Mouse (Mus musculus) heart, embryonic 11.5 days (tissue): ENCODE data around the gene Cdc27. TPM values are rescaled to one million over a fixed set of nuclear protein-coding genes. Genes with fewer than 3 reads are reported as not detected.

ENCODE experiments used
- ATAC-seq: fragments of 200-750 bp; cut with Nextera tagmentation; replicated peaks from 2 replicates; pipeline ENCODE4 v1.8.0; 2017; ENCODE audit warnings: moderate library complexity; ENCODE audit not compliant: insufficient number of reproducible peaks, low FRiP score, low TSS enrichment
- H3K27ac ChIP-seq: fragments of 300-500 bp; sonication (generic); 2 replicates; pipeline ENCODE4 v1.5.1; 2014; ENCODE audit warnings: mild to moderate bottlenecking, low read depth, low read length
- H3K27me3 ChIP-seq: fragments of 300-500 bp; sonication (generic); 2 replicates; pipeline ENCODE4 v1.6.1; 2014; ENCODE audit warnings: mild to moderate bottlenecking, low read length, mixed read lengths; ENCODE audit not compliant: control insufficient read depth, insufficient read depth
- H3K36me3 ChIP-seq: fragments of 300-500 bp; sonication (generic); 2 replicates; pipeline ENCODE4 v1.6.1; 2014; ENCODE audit warnings: mild to moderate bottlenecking, low read length, moderate library complexity, mixed read lengths; ENCODE audit not compliant: control insufficient read depth, insufficient read depth
- H3K4me1 ChIP-seq: fragments of 300-500 bp; sonication (generic); 2 replicates; pipeline ENCODE4 v1.6.1; 2014; ENCODE audit warnings: low read length; ENCODE audit not compliant: control insufficient read depth, insufficient read depth
- H3K4me2 ChIP-seq: fragments of 300-500 bp; sonication (generic); 2 replicates; pipeline ENCODE4 v1.6.1; 2014; ENCODE audit warnings: mild to moderate bottlenecking, moderate library complexity
- H3K4me3 ChIP-seq: fragments of 300-500 bp; sonication (generic); 2 replicates; pipeline ENCODE4 v1.5.1; 2014; ENCODE audit warnings: low read depth, low read length
- H3K9ac ChIP-seq: fragments of 300-500 bp; sonication (generic); 2 replicates; pipeline ENCODE4 v1.6.1; 2014; ENCODE audit warnings: mild to moderate bottlenecking, low read depth, low read length, moderate library complexity
- H3K9me3 ChIP-seq: fragments of 300-500 bp; sonication (generic); replicated peaks from 2 replicates; pipeline ENCODE4 v1.6.1; 2016; ENCODE audit warnings: low read length; ENCODE audit not compliant: control insufficient read depth
- WGBS: fragments of 180-500 bp; shearing (Covaris S2); extraction: QIAGEN DNeasy Blood & Tissue Kit; methylation state at CpG from one replicate; pipeline ENCODE4 v1.1.7; 2014; ENCODE audit not compliant: insufficient replicate concordance; 5-methylcytosine and 5-hydroxymethylcytosine counted together
- polyA plus RNA-seq: library from polyadenylated mRNA; unstranded; fragments of >200 nt; fragmentation: Nextera tagmentation; extraction: Ambion mirVana; gene quantifications from 2 replicates; pipeline ENCODE4 v1.2.1, GENCODE M21; 2014

Gene Cdc27
- 34.4 and 44.6 TPM in 2 replicates for polyA plus RNA-seq

DNA sequence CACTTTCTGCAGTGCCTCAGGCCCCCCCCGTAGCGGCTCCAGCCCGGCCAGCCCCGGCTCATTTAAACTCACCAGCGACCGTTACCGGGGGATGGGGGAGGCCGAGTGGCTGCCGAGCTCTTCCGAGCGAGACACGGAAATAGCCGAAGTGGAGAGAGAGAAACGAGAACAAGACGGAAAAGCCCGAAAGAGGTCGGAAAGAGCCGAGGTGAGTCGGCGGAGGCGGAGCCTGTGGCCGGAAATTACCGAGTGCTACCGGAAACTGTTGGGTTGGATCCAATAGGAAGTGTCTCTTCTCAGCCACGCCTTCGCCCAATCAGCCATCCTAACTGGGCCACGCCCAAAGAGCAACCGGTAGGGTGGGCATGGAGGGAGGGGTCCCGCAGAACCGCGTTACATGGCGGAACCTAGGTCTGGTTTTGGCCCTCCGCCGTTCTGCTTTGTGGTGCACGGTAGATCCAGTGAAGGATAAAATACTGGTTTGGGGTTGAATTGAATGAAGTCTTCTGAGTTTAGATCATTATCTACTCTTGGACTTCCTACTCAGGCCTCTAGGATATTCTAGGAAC is at the start of gene Cdc27, which contains the start of gene Myl4:
Gene Cdc27 (minus strand): TSS at position 215 of the 569 bp plus-strand sequence.
Gene Myl4 (plus strand): TSS at position 258 of the 569 bp plus-strand sequence.
- no peaks in the 10 kb centered on the region for H3K36me3 ChIP-seq
- H3K27ac ChIP-seq = peak within 1 kb of the TSS; percentile 91
- peak within 1 kb of the TSS; percentile 96 for H3K9ac ChIP-seq
- peak; percentile 95 for ATAC-seq
- 0 out of 2 replicates have a peak, but pooled peaks cover 2% of the 10 kb centered on the region for H3K4me1 ChIP-seq
- peak within 1 kb of the TSS; percentile 95 for H3K4me3 ChIP-seq
- no peaks in the 10 kb centered on the region for H3K27me3 ChIP-seq
- peak within 1 kb of the TSS; percentile 71 for H3K4me2 ChIP-seq
- under 1% methylated on average over 35 of the region's 35 CpGs for whole genome bisulfite sequencing
- H3K9me3 ChIP-seq = no peaks in the 10 kb centered on the region

DNA sequence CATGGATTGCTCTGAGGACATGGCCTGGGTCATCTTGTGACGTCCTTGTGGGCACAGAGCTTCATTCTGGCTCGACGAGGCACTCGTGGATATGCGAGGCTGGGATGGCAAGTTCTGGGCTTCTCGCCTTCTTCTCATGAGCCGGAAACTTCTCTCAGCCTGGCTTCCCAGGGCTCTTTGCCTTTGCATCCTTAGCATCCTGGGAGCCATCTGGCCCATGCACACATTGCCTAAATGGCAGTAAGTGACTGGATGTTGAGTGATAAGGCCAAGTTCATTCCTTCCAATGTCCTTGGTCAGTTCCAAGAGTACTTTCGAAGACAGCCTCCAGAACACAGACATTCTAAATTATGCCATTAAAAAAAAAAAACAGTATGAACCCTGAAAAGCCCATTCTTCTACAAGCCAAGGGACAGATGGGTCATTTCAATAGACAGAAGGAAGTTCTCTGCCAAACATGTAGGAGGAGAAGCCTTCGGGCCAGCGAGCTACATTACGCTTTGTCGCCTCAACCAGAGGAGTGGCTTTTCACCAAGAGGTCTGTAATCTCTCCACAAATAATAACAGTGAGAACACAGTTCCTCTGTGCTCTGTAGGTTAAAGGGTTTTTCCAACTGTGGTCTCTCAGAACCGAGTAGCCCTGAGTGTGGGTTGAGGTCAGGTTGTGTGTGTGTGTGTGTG is 49.0 kb upstream of the Cdc27 start:
- no peaks in the 10 kb centered on the region for H3K9me3 ChIP-seq
- no peaks in the 10 kb centered on the region for H3K36me3 ChIP-seq
- no peak overlapping the region for H3K27ac ChIP-seq
- no peak overlapping the region for H3K4me2 ChIP-seq
- no peak for ATAC-seq
- H3K4me3 ChIP-seq = no peak overlapping the region
- H3K27me3 ChIP-seq = no peaks in the 10 kb centered on the region
- peaks cover 5% of the 10 kb centered on the region; the same call in 1 of the 2 replicates for H3K4me1 ChIP-seq
- H3K9ac ChIP-seq = no peak overlapping the region
- WGBS = 68% methylated on average over 13 of the region's 13 CpGs

DNA sequence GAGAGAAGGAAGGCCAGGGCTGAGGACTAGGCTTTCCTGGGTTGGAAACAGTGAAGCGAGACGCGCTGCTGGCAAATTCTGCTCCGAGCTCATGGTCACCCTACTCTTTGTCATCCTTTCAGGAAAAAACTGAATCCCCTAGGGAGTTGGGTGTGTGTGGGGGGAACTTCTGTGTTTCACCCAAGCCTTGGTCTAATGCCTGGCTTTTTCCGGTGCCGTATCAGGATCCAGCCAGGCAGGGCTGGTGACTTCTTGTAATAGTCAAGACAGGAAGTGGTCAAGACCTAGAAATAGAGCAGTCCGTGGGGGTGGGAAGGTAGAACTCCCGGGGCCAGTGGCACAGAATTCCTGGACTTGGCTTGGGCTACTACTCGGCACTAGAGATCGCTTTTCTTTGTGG is 45.9 kb upstream of the Cdc27 start:
- no peak overlapping the region for H3K9ac ChIP-seq
- no peak overlapping the region for H3K4me3 ChIP-seq
- no peaks in the 10 kb centered on the region for H3K9me3 ChIP-seq
- WGBS = 55% methylated on average over 10 of the region's 10 CpGs
- no peaks in the 10 kb centered on the region for H3K27me3 ChIP-seq
- no peak overlapping the region for H3K27ac ChIP-seq
- H3K4me1 ChIP-seq = peaks cover 5% of the 10 kb centered on the region; the same call in 1 of the 2 replicates
- no peak for ATAC-seq
- H3K4me2 ChIP-seq = no peak overlapping the region
- H3K36me3 ChIP-seq = no peaks in the 10 kb centered on the region

DNA sequence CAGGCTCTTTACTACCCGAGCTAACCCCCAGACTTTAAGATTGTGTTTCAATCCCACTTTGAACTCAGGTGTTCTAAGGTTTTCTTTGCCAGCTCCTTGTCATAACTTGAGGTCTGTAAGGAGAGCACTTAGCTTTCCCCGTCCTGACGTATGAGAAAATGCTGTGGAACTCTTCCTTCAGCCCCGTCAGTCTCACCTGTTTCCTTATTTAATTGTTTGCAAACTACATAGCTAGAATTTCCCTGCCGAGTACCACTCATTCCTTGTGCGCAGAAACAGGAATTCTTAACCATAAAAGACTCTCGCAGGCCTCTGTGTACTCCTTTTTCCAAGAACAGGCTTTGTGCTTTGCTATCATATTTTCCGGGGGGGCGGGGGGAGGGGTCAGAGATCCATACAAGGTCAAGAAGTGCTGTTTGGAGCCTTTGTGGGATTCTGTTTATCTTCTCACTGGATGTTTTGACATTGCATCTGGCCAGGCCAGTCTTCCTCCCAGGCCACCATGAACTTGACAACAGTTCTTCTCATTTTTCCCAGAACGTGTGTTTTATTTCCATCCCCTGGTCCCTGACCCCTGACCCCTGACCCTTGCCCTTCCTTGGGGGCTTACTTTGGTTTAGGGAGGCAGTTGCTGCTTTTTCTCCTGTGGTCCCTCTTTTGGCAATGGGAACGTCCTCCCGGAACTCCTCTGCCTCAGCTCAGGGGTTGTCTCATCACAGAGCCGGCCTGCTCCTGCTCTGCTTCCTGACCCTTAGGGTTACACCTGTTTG is 41.8 kb upstream of the Cdc27 start:
- no peak for ATAC-seq
- Histone ChIP-seq H3K4me2 (no peak overlapping the region), H3K9ac (no peak overlapping the region), H3K9me3 (no peaks in the 10 kb centered on the region), H3K36me3 (no peaks in the 10 kb centered on the region), H3K27me3 (no peaks in the 10 kb centered on the region), H3K27ac (no peak overlapping the region), H3K4me1 (peaks cover 7% of the 10 kb centered on the region; the same call in 1 of the 2 replicates), H3K4me3 (no peak overlapping the region)
- 66% methylated on average over 13 of the region's 13 CpGs for WGBS

DNA sequence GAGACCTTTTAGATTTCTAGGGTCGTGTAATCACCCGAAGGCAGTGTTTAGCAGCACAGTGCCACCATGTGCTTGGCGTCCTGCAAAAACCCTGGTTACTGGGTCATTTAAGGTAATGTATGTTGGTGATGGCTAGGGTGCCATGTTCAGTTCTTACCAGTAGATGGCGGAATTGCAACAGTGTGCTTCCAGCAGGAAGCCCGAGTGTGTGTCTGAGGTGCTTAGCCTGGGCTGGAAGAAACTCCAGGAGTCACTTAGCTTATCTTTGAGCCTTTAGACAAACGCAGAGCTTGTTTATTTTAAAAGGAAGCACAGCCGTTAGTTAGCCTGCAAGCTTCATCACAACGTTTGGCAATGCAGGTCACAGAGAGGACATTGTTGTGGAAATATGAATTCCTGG is 39.7 kb upstream of the Cdc27 start:
- Histone ChIP-seq H3K4me3 (no peak overlapping the region), H3K36me3 (peaks cover 9% of the 10 kb centered on the region), H3K4me1 (peaks cover 2% of the 10 kb centered on the region; the same call in 1 of the 2 replicates), H3K27ac (no peak overlapping the region), H3K27me3 (no peaks in the 10 kb centered on the region), H3K4me2 (no peak overlapping the region), H3K9me3 (no peaks in the 10 kb centered on the region), H3K9ac (no peak overlapping the region)
- peak; percentile 46; the same call in 1 of the 2 replicates for ATAC-seq
- WGBS = under 1% methylated on average over 8 of the region's 8 CpGs

DNA sequence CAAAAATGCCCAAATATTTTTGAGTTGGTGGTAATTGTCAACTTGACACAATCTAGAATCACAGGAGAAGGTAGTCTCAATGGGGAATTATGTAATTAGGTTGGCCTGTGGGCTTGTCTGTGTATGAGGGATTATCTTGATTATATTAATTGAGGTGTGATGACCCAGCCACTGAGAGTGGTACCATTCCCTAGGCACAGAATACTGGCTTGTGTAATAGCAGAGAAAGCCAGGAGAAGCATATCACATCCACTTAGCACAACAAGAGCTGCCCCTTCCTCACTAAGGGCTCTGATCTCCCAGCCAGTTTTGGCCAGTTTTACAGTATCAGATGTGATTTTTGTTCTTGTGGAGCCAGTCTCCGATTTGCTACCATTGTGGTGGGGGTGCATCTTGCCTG is 39.1 kb upstream of the Cdc27 start:
- 57% methylated on average over 1 of the region's 1 CpGs for WGBS
- Histone ChIP-seq H3K9ac (no peak overlapping the region), H3K4me2 (no peak overlapping the region), H3K9me3 (no peaks in the 10 kb centered on the region), H3K36me3 (peaks cover 11% of the 10 kb centered on the region), H3K4me3 (no peak overlapping the region), H3K4me1 (peaks cover 2% of the 10 kb centered on the region; the same call in 1 of the 2 replicates), H3K27ac (no peak overlapping the region), H3K27me3 (no peaks in the 10 kb centered on the region)
- no peak for ATAC-seq

DNA sequence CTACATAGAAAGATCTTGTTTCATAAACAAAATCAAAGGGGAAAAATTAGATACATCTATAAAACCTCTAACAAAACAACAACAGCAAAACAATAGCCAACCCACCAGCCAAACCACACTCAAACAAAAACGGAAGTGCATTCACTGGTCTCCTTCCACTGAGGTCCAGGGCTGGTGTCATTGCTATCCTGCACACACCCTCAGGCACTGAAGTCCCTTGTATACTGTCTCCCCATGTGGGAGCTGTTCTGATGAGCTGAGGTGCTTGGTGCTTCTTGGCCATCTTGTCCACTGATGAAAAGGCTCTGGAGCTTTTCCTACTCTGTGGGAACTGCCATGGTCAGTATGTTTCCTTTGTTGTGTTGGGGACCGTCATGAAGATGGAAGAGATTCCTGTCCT is 38.1 kb upstream of the Cdc27 start:
- no peak for ATAC-seq
- Histone ChIP-seq H3K27me3 (no peaks in the 10 kb centered on the region), H3K4me2 (no peak overlapping the region), H3K27ac (no peak overlapping the region), H3K4me1 (peaks cover 2% of the 10 kb centered on the region; the same call in 1 of the 2 replicates), H3K4me3 (no peak overlapping the region), H3K9me3 (no peaks in the 10 kb centered on the region), H3K9ac (no peak overlapping the region), H3K36me3 (peaks cover 14% of the 10 kb centered on the region)
- WGBS = 49% methylated on average over 2 of the region's 2 CpGs

DNA sequence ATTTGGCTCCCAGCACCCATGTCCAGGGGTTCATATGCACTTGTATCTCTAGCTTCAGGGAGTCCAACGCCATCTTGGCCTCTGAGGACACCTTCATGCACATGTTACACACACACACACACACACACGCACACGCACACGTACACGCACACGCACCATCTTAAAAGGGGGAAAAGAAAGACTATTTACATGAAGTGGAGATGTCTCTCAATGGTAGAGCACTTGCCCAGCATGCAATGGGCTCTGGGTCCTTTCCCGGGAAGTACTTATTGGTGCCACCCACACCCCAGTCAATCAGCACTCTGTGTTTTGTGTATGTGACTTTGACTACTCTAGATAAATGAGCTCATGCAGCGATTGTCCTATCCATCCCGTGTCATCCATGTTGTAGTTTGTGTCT is 37.5 kb upstream of the Cdc27 start:
- no peak for ATAC-seq

More for the DNA sequence above, 37.5 kb upstream of the Cdc27 start:
- Histone ChIP-seq H3K9me3 (no peaks in the 10 kb centered on the region), H3K4me2 (no peak overlapping the region), H3K4me3 (no peak overlapping the region), H3K9ac (no peak overlapping the region), H3K27ac (no peak overlapping the region), H3K4me1 (peaks cover 3% of the 10 kb centered on the region), H3K36me3 (peaks cover 18% of the 10 kb centered on the region), H3K27me3 (no peaks in the 10 kb centered on the region)
- WGBS = 86% methylated on average over 9 of the region's 9 CpGs
